Comparison of ENCODE assay signal across 15 mouse cellular contexts in genomic region chr2:162662431-162662970, GRCm38 (mm10). TPM values are rescaled to one million over a fixed set of nuclear protein-coding genes. Genes with fewer than 3 reads are reported as not detected.
A peak's percentile ranks its signal among the peaks of the same experiment; 100 is the strongest.
DNase-seq lines count a peak whose midpoint lies in the region; ATAC-seq lines count a peak whose summit lies in the region.
"Had no signal": no experiment of that assay in that cellular context is flagged by ENCODE, and none has a peak within 500 bp of the region (broad histone marks: within the 10 kb centered on the region; RNA-seq: fewer than 3 reads in every experiment).

No protein-coding gene starts in this region.

- H3K27me3 ChIP-seq in embryonic facial prominence, embryonic 15.5 days, result peaks cover 60% of the 10 kb centered on the region
- peaks cover 14% of the 10 kb centered on the region; the same call in 1 of the 2 replicates for H3K27me3 ChIP-seq in midbrain, embryonic 15.5 days (replicated peaks)

- intact Hi-C loops in left cerebral cortex, postnatal 4 days (cut with DNase I), result loop anchor here (5.0 kb wide), 1 partner anchor 1000 kb away; no protein-coding TSS in a partner anchor

- no peaks in the 10 kb centered on the region for H3K9me3 ChIP-seq in embryonic facial prominence, embryonic 15.5 days (replicated peaks)
- no peaks in the 10 kb centered on the region for H3K9me3 ChIP-seq in midbrain, embryonic 15.5 days
- H3K9me3 ChIP-seq: heart, embryonic 10.5 days; limb, embryonic 15.5 days had no signal

- WGBS in embryonic facial prominence, embryonic 15.5 days, result 19% methylated on average over 1 of the region's 1 CpGs
- WGBS in midbrain, embryonic 15.5 days, result 43% methylated on average over 1 of the region's 1 CpGs

- peak; percentile 4 to 15 for DNase-seq in kidney, postnatal 4 days
- no peak for DNase-seq in kidney, postnatal 14 days
- peak; percentile 17 for DNase-seq in embryo, embryonic 9.5 days (ENCODE audit: extremely low spot score)
- DNase-seq in left cerebral cortex, postnatal 4 days, result no peak
- DNase-seq in cerebellum, adult 9-10 months, result no peak
- DNase-seq: adrenal gland, adult 2 months; cerebellum, postnatal 10 days; heart, postnatal 4 days; kidney, adult 9 months; lung, postnatal 14 days; thymus, postnatal 4 days had no signal

- H3K4me2 ChIP-seq in embryonic facial prominence, embryonic 15.5 days (replicated peaks), result no peak overlapping the region
- peak overlapping the region; percentile 99 for H3K4me2 ChIP-seq in midbrain, embryonic 15.5 days
- H3K4me2 ChIP-seq: limb, embryonic 15.5 days had no signal

- H3K9ac ChIP-seq in embryonic facial prominence, embryonic 15.5 days, result no peak overlapping the region
- H3K9ac ChIP-seq in midbrain, embryonic 15.5 days, result peak overlapping the region; percentile 73; the same call in 1 of the 2 replicates
- H3K9ac ChIP-seq: limb, embryonic 15.5 days had no signal

- no peak overlapping the region for H3K4me3 ChIP-seq in embryonic facial prominence, embryonic 15.5 days (replicated peaks)
- H3K4me3 ChIP-seq in midbrain, embryonic 15.5 days, result peak overlapping the region; percentile 80
- H3K4me3 ChIP-seq: heart, embryonic 10.5 days had no signal

- peak; percentile 18; the same call in 1 of the 2 replicates for ATAC-seq in embryonic facial prominence, embryonic 15.5 days (ENCODE audit: insufficient number of reproducible peaks, low FRiP score, low TSS enrichment, low read depth)
- ATAC-seq in midbrain, embryonic 15.5 days (replicated peaks), result no peak

- H3K36me3 ChIP-seq in embryonic facial prominence, embryonic 15.5 days, result no peaks in the 10 kb centered on the region
- no peaks in the 10 kb centered on the region for H3K36me3 ChIP-seq in midbrain, embryonic 15.5 days (replicated peaks)
- H3K36me3 ChIP-seq: heart, embryonic 10.5 days; limb, embryonic 15.5 days had no signal

- peaks cover 17% of the 10 kb centered on the region for H3K4me1 ChIP-seq in embryonic facial prominence, embryonic 15.5 days
- peaks cover 34% of the 10 kb centered on the region for H3K4me1 ChIP-seq in midbrain, embryonic 15.5 days

- no peak overlapping the region for H3K27ac ChIP-seq in embryonic facial prominence, embryonic 15.5 days (replicated peaks)
- H3K27ac ChIP-seq in midbrain, embryonic 15.5 days, result no peak overlapping the region
- H3K27ac ChIP-seq: heart, embryonic 10.5 days; limb, embryonic 15.5 days had no signal

RNA-seq across cellular contexts. Expression of gene Ptprt, which starts 1.6 kb away (rescaled TPM):
- 2.6 and 3.0 TPM in 2 replicates for polyA plus RNA-seq in embryonic facial prominence, embryonic 15.5 days (2015; fragmentation: Nextera tagmentation; extraction: Ambion mirVana)
- polyA plus RNA-seq in midbrain, embryonic 15.5 days (2015; fragmentation: Nextera tagmentation; extraction: Ambion mirVana), result 14.8 and 15.0 TPM in 2 replicates
- total RNA-seq in left cerebral cortex, postnatal 4 days (2021), result 10 to 100 TPM; 81.3 to 88.0 TPM

Comparison
In these comparisons a context has a peak if more than half of its experiments do, and no peak if none do; other contexts are left out.
1. DNase-seq: peak in kidney, postnatal 4 days (2 of 2) and embryo, embryonic 9.5 days (single experiment); none in kidney, postnatal 14 days (single experiment), left cerebral cortex, postnatal 4 days (single experiment) and cerebellum, adult 9-10 months (single experiment).